Mouse (Mus musculus): Measurements from ENCODE around the gene Cnbd2.
A peak's percentile ranks its signal among the peaks of the same experiment; 100 is the strongest.

The Cnbd2 gene

DNA sequence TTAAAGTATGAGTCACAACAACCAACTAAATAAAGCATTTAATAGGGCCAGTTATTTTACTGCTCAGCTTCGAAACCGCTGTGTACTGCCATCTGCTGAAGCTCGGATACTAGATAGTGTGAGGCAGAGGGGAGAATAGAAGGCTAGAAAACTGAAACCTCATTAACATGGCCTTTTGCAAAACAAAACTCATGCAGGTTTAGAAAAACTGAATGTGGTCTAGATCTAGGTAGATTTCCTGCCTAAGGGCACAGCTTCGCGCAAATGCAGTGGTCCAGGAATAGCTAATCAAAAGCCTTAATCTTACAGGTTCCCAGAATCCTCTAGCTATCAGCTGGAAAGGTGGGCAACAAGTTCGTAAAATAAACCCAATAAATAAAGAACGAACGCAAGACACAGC is 658 bp upstream of the Cnbd2 start:
- no peak for DNase-seq (ENCODE audit: low spot score in 2 of 2)

DNA sequence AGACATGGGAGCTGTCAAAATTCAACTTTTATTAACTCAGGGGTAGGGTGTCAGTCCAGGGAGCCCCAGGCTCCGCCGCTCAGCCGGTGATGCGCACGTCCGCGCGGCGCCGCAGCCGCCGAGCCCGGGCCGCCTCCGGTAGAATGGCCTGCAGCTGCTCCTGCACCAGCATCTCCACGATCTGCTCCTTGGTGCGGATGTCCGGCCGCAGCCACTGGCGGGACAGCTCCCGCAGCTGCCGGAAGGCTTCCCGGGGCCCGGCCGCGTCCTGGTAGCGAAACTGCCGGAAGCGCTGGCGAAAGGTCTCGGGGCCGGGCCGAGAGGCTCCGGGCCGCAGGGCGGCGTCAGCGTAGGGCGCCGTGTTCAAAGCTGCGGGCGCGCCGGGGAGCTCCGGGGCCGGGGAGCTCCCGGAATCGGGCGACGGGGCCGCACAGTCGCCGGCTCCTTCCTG is 233 bp upstream of the Cnbd2 start:
- DNase-seq (ENCODE audit: low spot score in 2 of 2) = peak; percentile 46 to 65

DNA sequence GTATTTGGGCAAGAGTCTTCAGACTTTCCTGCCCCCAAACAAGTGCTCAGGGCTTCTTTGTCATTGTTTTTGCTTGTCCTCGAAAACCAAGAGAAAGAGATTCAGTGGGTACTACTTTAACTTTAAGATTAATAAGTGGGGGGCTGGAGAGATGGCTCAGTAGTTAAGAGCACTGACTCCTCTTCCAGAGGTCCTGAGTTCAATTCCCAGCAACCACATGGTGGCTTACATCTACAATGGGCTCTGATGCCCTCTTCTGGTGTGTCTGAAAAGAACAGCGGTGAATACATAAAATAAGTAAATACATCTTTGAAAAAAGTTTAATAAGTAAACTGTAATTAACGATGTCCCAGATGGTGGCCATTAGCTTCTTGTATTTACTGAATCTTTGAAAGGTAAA is 1.1 kb downstream of the Cnbd2 start:
- DNase-seq (ENCODE audit: low spot score in 2 of 2) = no peak

DNA sequence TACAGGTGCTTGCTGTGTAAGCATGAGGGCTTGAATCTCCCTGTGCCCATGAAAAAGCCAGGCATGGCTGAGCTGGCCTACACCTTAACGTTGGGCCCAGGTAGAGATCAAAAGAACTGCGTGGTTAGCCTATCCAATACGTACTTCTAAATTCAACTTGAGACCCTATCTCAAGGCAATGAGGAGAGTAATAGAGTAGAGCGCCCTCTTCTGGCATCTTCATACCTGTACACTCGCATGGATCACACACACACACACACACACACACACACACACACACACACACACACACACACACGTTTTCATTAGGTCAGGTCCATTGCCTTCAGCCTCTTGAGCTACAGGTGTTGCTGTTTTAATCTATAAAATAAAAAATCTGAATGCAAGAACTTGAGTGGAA is 2.7 kb downstream of the Cnbd2 start:
- DNase-seq (ENCODE audit: low spot score in 2 of 2) = no peak

DNA sequence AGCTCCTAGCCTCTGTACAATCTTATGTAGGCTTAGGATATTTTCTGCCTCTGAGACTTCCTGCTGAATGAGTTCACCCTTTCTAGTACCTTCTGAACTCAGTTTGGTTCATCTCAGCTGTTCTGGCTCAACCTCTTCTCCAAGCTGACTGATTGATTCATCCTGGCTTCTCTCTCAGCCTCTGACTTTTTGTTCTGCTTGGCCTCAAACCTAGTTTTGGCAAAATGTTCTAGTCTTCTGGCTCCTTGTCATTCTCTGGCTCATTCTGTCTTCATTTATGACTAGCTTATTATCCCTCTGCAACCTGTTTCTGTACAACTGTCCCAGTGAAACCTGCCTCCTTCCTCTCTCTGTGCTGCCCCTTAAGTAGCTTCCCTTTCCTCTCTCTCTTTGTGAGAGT is 6.4 kb downstream of the Cnbd2 start:
- no peak for DNase-seq (ENCODE audit: low spot score in 2 of 2)

DNA sequence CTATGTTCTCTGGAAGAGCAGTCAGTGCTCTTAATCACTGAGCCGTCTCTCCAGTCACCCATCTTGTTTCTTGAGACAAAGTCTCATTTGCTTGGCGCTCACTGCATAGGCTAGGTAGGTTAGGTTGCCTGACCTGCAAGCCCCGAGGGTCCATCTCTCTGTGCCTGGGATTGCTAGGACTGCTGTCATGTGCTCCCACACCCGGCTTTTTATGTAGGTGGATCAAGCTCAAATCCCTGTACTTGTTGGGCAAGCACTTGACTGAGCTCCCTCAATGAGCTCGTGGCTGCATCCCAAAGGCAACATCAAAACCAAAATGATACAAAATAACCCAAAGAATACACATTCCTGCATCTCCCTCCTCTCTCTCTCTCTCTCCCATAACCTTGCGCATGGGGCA is 9.4 kb downstream of the Cnbd2 start:
- no peak for DNase-seq (ENCODE audit: low spot score in 2 of 2)

DNA sequence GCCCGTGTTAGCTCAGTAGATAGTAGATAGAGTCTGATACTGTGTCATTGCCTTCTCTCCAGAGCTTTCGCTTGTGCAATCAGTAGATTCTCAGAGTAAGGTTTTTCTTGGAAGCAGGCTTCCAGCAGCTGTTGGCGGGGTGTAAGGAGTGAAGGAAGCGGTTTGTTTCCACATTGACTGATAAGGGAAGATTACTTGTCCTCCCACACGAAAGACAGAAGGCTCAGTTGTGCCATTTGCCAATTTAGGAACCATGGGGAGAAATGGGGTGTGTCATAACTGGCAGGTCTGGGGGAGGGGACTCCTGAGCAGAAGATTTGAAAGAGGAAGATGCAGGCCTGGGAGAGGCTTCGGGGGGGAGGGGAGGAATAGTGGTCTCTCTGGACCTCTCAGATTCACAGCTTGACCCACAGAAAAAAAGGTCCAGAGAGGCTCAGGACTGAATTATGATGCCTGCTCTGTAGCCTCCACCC is 12.1 kb downstream of the Cnbd2 start:
- DNase-seq (ENCODE audit: low spot score in 2 of 2) = no peak

DNA sequence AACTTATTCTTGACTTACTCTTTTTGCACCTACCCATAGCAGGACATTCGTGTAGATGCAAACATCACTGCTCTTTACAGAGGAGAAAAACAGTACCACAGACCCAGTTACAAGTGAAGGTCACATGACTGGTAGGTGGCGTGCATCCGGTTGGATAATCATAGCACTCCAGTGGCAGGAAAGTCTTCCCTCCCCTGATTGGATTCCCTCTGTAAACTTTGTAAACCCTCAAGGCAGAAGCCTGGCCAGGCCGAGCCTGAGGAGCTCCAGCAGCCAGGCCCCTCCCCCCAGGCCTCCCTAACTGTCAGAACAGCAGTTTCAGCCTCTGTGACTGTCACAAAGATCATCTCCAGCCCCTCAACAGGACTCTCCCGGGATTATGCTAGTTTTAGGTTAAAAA is 12.6 kb downstream of the Cnbd2 start:
- no peak for DNase-seq (ENCODE audit: low spot score in 2 of 2)

DNA sequence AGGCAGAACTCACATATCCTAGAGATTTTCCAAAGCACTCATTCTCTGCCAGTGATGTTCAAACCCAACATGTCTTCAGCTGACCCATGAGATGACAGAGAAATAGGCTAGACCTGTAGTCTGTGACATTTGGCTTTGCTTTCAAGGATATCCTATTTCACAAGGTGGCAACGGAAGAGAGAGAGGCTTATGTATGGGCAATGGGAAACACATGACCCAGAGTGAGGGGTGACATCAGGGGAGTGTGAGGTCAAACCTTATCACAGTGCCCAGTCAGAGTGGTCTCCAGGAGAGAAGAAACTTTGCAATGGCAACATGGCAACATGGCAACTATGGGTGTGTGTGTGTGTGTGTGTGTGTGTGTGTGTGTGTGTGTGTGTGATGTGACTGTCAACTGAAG is 18.6 kb downstream of the Cnbd2 start:
- DNase-seq (ENCODE audit: low spot score in 2 of 2) = no peak

DNA sequence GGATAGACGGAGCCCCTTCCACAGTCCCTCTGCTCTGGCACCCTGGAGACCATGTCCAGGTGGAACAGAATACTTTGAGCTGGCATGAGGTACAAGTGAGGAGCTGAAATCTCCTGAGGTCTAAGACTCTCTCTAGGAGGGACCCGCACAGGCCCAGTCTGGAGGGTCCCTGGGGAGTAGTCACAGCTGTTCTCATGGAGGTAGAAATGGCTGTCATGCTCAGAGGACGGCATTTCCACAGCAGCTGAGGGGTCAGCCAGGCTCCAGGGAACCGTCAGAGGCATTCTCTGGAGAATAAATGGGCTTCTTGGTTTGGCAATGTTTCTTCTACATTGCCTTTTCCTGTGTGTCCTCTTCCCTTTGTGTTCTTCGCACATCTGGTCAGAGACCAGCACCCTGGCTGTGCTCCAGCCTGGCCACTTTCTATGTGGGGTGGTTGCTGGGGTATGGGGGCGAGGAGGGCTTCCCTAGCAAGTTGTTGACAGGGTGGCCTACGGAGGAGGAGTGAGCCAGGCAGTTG is 19.4 kb downstream of the Cnbd2 start:
- DNase-seq (ENCODE audit: low spot score in 2 of 2) = no peak

DNA sequence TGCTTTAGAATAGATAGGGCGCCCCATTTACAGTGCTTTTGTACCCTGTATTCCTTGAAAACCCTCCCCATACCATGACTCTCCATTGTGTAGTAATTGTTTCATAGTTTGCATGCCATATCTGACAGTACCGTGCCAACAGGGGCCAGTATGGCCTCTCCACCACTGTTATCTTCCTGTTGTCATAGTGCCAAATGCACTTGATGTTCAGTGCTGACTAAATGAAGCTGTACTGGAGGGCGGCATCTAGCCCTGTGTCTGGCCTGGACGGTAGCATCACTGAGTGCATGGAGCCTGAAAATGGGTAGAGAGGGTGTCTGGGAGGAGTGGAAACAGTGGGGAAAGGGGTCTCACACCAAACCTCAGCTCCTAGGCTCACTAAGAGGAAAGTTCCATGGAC is 28.0 kb downstream of the Cnbd2 start:
- no peak for DNase-seq (ENCODE audit: low spot score in 2 of 2)

DNA sequence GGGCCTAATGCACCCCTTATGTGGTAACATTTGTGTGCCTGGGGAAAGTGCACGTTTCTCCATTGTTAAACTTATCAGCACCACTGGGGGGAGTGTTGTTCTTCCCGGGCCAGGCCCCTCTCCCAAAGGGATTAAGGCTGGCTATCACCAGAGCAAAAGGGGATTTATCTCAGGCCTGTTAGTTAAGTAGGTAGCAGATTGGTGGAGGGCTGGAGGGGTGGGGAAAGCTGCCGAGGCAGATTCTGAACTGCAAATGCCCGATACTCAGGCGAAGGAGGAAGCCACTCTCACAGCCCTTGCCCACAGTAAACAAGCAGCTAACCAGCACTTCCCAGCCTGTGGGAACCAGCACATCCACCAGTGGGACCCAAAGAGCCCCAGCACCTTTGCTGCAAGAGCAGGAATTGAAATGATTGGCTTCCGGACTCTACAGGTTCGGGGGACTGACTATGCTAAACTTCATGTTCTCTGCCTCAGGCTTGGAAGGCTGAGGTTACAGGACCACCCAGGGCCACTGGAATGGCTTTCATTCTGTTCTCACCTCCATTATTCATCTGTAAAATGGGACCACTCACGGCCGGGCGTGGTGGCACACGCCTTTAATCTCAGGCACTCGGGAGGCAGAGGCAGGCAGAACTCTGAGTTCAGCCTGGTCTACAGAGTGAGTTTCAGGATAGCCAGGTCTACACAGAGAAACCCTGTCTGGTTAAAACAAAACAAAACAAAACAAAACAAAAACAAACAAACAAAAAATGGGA is 32.9 kb downstream of the Cnbd2 start:
- no peak for DNase-seq (ENCODE audit: low spot score in 2 of 2)

DNA sequence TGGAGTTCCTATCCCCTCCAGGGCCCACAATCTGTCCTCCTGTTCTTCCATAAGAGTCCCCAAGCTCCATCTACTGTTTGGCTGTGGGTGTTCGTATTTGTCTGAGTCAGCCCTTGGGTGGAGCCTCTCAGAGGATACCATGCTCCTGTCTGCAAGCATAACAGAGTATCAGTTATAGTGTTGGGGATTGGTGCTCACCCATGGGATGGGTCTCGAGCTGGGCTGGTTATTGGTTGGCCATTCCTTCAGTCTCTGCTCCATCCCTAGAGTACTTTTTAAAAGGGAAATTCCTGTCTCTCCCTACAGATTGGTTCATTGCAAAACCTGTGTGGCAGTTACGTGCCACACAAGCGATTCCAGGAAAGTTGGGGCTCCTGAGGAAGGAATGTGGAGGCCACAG is 36.7 kb downstream of the Cnbd2 start:
- no peak for DNase-seq (ENCODE audit: low spot score in 2 of 2)

DNA sequence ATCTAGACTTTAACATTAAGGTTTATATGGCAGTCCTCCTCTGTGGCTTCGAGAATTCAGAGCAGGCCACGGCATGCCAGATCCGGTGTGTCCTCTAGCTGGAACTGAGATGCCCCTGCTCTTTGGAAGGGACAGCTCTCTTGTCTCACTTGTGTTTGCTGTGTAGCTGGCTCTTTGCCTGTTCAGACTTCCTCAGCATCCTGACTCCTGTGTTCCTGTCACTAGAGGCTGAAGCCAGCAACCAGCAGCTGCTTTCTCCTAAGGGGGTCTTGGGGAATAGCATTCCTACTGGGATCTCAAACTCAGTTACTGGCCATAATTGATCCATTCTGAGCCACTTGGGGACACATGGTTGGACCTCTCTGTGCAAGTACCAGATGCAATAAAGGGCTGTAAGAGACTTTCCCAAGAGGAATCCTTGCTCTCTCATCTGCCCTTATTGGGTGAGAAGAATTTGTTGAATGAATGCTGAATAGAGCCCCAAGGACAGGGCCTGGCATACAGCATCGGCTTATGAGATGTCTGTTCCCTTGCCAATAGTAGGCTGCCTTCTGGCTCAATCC is 37.3 kb downstream of the Cnbd2 start:
- no peak for DNase-seq (ENCODE audit: low spot score in 2 of 2)

DNA sequence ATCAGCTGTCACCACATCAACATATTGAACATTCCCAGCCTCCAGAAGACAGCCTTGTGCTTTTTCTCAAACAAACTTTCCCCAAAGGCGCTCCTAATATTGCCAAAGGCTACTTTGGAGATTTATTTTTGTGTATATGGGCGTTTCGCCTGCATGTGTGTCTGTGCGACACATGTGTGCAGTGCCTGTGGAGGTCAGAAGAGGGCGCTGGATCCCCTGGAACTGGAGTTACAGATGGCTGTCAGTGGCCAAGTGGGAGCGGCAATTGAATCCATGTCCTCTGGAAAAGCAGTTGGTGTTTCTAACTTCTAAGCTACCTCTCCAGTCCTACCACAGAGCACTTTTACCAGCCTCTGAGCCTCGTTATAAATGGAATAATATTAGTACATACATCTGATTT is 39.1 kb downstream of the Cnbd2 start:
- DNase-seq (ENCODE audit: low spot score in 2 of 2) = no peak

DNA sequence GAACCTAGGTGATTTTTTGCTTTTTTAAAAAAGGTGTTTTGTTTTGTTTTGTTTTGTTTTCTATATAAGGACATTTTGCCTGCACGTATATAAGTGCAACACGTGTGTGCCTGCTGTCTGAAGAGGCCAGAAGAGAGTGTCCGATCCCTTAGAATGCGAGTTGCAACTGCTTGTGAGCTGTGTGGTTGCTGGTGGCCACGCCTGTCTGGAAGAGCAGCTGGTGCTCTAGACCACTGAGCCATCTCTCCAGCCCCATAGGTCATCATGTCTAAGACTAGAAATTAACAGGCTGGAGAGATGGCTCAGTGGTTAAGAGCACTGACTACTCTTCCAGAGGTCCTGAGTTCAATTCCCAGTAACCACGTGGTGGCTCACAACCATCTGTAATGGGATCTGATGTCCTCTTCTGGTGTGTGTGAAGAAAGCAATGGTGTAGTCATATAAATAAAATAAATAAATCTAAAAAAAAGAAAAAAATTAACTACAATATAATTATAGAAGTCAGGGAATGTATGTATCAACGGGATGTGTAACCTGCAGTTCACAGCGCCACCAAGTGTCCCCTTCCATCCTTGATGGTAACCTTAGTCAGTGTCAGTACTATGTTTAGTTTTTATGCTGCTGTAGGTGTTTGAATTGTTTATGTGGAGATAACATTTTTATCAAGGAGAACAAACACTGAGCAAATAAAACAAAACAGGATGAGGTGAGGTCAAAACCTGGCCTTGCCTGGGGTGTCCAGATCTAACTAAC is 40.5 kb downstream of the Cnbd2 start:
- no peak for DNase-seq (ENCODE audit: low spot score in 2 of 2)

DNA sequence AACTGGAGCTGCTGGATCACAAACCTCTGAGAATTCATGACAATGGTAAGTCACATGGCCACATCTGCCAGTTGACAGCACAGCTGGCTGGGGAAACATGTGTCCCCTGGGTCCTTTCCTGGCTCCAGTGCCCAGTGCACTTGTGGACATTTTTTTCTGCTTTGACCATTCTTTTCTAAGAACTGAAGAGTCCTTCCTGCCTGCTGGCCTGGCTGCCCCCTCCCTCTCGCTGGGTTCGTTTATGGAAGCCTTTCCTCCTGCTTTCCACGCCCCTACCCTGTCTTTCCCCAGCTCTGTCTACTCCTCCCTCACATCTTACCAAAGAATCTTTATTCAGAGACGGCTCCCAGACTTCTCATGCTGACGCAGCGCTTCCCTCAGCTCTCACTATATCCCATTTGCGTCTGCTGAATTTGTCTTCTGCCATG is 41.2 kb downstream of the Cnbd2 start:
- no peak for DNase-seq (ENCODE audit: low spot score in 2 of 2)

DNA sequence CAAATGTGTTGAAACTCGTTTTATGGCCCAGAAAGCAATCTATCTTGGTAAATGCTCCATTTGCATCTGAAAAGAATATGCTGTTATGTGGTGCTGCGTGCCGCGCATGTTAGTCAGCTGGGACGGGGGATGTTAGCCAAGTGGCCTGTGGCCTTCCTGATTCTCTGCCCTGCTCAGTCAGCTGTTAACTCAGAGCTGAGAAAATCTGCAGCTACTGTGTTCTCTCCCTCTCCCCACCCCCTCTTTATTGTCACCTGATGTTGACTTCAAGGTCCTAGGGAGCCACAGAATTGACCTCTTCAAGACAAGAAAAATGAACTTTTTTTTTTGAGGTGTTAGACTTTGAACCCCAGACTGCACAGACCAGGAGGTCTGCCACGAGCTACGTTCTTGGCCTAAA is 43.9 kb downstream of the Cnbd2 start:
- no peak for DNase-seq (ENCODE audit: low spot score in 2 of 2)

DNA sequence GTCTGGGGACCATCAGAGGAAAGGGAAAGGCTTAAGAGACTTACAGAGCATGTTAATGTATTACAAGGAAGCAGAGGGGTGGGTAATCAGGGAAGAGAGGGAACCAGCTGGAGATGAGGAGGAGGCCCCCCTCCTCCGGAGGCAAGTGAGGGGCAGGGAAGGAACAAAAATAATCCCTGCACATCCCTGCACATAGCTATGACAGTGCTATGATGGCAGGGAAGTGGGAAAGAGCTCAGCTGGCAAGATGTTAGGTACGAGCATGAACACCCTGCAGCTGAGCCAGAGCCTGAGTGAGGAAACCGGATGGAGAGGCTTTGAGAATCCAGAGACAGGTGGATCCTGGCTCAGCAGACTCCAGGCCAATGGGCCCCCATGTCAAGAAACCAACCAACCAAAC is 56.4 kb downstream of the Cnbd2 start:
- no peak for DNase-seq (ENCODE audit: low spot score in 2 of 2)

DNA sequence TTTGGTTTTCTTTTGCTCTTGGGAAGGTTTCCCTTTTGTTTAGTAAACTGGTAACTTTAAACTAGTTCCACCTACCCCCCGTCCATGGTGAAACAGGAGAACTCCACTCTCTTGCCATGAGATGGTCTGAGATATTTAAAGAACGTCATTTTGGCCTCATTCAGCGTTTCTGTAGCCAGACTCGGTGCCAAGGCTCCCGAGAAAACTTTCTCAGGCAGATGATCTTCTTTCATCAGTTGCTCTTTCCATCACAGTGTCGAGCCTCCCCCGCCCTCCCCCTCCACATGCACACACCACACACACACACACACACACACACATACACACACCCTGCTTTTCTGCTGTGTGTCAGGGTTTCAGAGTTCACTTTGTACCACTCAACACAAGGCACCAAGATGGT is 58.8 kb downstream of the Cnbd2 start:
- no peak for DNase-seq (ENCODE audit: low spot score in 2 of 2)

DNA sequence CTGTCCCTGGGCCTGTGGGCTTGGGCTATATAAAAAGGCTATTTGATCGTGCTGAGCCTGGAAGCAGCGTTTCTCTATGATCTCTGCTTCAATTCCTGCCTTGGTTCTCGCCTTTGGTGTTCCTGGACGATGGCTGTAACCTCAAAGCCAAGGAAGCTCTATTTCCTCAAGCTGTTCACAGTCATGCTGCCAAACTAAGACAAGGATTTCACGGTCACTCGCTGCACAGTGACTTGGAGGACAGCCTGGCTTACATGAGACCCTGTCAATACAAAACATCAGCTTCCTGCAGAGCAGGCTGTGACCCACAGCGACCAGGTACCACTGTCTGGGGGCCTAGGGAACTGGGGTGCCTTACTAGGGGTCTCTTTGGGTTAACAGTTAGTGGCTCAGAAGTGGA is 64.9 kb downstream of the Cnbd2 start:
- DNase-seq (ENCODE audit: low spot score in 2 of 2) = no peak

DNA sequence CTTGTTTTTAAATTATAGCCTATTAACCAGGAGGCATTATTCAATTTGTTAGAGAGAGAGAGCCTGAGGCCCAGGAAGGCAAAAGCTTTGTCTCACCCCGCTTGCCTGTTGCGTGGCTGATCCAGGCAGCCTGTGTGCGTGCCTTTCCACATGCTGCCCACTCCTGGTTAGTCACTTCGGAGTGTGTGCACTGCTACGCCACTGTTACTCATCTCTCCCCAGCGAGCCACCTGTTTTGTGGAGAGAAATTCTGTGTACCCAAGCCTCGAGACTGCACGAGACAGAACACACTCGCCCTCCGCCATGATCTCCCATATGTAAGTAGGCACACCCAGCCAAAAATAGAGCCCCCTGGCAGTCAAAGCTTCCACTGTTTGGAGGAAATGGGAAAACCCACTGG is 67.8 kb downstream of the Cnbd2 start:
- no peak for DNase-seq (ENCODE audit: low spot score in 2 of 2)

DNA sequence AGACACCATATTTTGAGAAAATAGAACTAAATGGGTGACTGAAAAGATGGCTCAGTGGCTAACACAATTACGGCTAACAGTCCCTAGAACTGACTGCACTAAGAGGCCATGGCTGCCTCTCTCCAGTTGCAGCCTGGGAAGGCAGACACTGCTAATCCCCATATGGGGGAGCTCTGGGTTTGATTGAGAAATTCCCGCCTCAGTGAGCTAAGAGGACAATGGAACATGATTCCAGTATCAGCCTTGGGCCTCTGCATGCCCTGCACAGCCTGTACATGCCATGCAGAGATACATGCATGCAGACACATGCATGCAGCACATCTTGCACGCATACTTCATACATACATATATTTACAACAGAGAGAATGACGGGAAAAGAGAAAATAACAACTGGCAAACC is 69.3 kb downstream of the Cnbd2 start:
- DNase-seq (ENCODE audit: low spot score in 2 of 2) = no peak

All from urinary bladder, postnatal 4 days (tissue).